Mouse (Mus musculus) mouse trophoblast stem cell (cell line): ENCODE measurements at regions not wholly inside any gene's neighbourhood (a gene's known extent, or its start where the extent isn't known, plus 50 kb on each side); places are given as distances from the start of the nearest gene placed in this dataset.

Experiments used
- in situ Hi-C, 2 experiments: fragments of 300-500 bp; cut with MseI, MboI; formaldehyde crosslinking; loops; 2 replicates in 1 of 2; 3 replicates in 1 of 2; pipeline ENCODE4 v1.15.1; 2025

GRCm38 (mm10) chr10:99959279-99959678 is 56.2 kb upstream of the Kitl start:
- in situ Hi-C loops, result no loop called here

GRCm38 (mm10) chr10:99952486-99952885 is 62.9 kb upstream of the Kitl start:
- in situ Hi-C loops, result no loop called here

GRCm38 (mm10) chr10:99951718-99952117 is 63.7 kb upstream of the Kitl start:
- in situ Hi-C loops, result no loop called here

- in situ Hi-C loops, result no loop called here
These were observed 64.1 kb upstream of the Kitl start for GRCm38 (mm10) chr10:99951316-99951715.

GRCm38 (mm10) chr10:99948740-99949139 is 66.7 kb upstream of the Kitl start:
- in situ Hi-C loops, result no loop called here

- in situ Hi-C loops, result no loop called here
These were observed 70.0 kb upstream of the Kitl start for GRCm38 (mm10) chr10:99945418-99945817.

GRCm38 (mm10) chr10:99941665-99942064 is 73.8 kb upstream of the Kitl start:
- in situ Hi-C loops, result no loop called here

- in situ Hi-C loops, result no loop called here
These were observed 76.5 kb upstream of the Kitl start for GRCm38 (mm10) chr10:99938901-99939300.

GRCm38 (mm10) chr10:99937921-99938618 is 77.4 kb upstream of the Kitl start:
- in situ Hi-C loops, result no loop called here

- in situ Hi-C loops, result no loop called here
These were observed 86.2 kb upstream of the Kitl start for GRCm38 (mm10) chr10:99929191-99929590.

GRCm38 (mm10) chr10:99927913-99928312 is 87.5 kb upstream of the Kitl start:
- in situ Hi-C loops, result no loop called here

- in situ Hi-C loops, result no loop called here
These were observed 89.0 kb upstream of the Kitl start for GRCm38 (mm10) chr10:99926327-99926954.

GRCm38 (mm10) chr10:99924541-99924940 is 90.9 kb upstream of the Kitl start:
- in situ Hi-C loops, result no loop called here

- in situ Hi-C loops, result no loop called here
These were observed 95.5 kb upstream of the Kitl start for GRCm38 (mm10) chr10:99919925-99920324.

- in situ Hi-C loops, result no loop called here
These were observed 96.7 kb upstream of the Kitl start for GRCm38 (mm10) chr10:99918567-99919320.

- in situ Hi-C loops, result no loop called here
These were observed 101.6 kb upstream of the Kitl start for GRCm38 (mm10) chr10:99913846-99914187.

- in situ Hi-C loops, result no loop called here
These were observed 102.2 kb upstream of the Kitl start for GRCm38 (mm10) chr10:99913001-99913845.

- in situ Hi-C loops, result no loop called here
These were observed 105.3 kb upstream of the Kitl start for GRCm38 (mm10) chr10:99910011-99910723.

GRCm38 (mm10) chr10:99908044-99908443 is 107.4 kb upstream of the Kitl start:
- in situ Hi-C loops, result no loop called here

- in situ Hi-C loops, result no loop called here
These were observed 108.5 kb upstream of the Kitl start for GRCm38 (mm10) chr10:99906778-99907435.
